Mouse (Mus musculus) liver, adult 2 months (tissue): Measurements from ENCODE around the gene Atxn1.

Experiments
- CTCF ChIP-seq: fragments of 200-500 bp; IDR thresholded peaks from 2 replicates; pipeline ENCODE4 v1.5.1; 2011; ENCODE audit warnings: low read depth, low read length, control low read depth
- POLR2A ChIP-seq: fragments of 200-500 bp; IDR thresholded peaks from 2 replicates; pipeline ENCODE4 v1.6.1; 2011; ENCODE audit warnings: low read length, control low read depth; ENCODE audit not compliant: insufficient read depth; ENCODE audit errors: extremely low read depth

DNA sequence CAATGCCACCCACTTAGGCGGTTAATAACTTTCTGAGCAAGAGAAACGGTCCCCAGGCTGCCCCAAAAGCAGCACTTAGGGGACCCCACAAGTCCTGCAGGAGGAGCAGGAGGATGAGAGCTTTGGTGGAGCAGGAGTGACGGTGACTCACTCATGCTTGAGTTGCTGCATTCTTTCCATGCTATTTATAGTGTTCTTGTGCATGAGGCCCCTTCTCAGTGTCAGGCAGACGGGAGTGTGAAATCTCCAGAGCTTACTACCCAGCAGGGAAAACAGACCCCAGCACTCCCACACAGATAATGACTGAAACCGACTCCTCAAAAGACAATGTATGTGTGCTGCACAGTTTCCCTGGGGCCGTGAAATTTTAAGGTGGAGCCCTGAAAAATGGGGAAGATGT is 434.1 kb downstream of the Atxn1 start:
- TF ChIP-seq CTCF (no peak), POLR2A (no peak)
